Mouse (Mus musculus): Measurements from ENCODE around the gene Zbtb21.

- TF ChIP-seq CTCF (IDR thresholded peaks at IDR 0.05; ENCODE audit: insufficient read depth, low read length) (no peak), POLR2A (IDR thresholded peaks at IDR 0.05; ENCODE audit: borderline replicate concordance, extremely low read depth, low read depth, low read length) (no peak)
These were observed 56.1 kb downstream of the Zbtb21 start for GRCm38 (mm10) chr16:97906337-97906736.

Measured in lung, adult 2 months (tissue).